Mouse (Mus musculus) lung, postnatal 0 days (tissue): Measurements from ENCODE around the gene Ccser1. TPM values are rescaled to one million over a fixed set of nuclear protein-coding genes. Genes with fewer than 3 reads are reported as not detected.

Source experiments
- ATAC-seq: fragments of 200-750 bp; cut with Nextera tagmentation; 2 replicates; pipeline ENCODE4 v1.8.0; 2017; ENCODE audit warnings: moderate library complexity
- DNase-seq: peaks from one replicate; pipeline ENCODE4 v3.0.0-alpha.2; 2016; ENCODE audit warnings: low spot score
- H3K27ac ChIP-seq: fragments of 300-500 bp; sonication (generic); 2 replicates; pipeline ENCODE4 v1.5.1; 2014; ENCODE audit warnings: antibody characterized with exemption, mild to moderate bottlenecking, low read length, mixed read lengths
- H3K27me3 ChIP-seq: fragments of 300-500 bp; sonication (generic); replicated peaks from 2 replicates; pipeline ENCODE4 v1.6.1; 2014; ENCODE audit warnings: low read length, mixed read lengths; ENCODE audit not compliant: insufficient read depth
- H3K36me3 ChIP-seq: fragments of 300-500 bp; sonication (generic); 2 replicates; pipeline ENCODE4 v1.6.1; 2014; ENCODE audit warnings: low read length, mixed read lengths; ENCODE audit not compliant: insufficient read depth
- H3K4me1 ChIP-seq: fragments of 300-500 bp; sonication (generic); 2 replicates; pipeline ENCODE4 v1.6.1; 2014; ENCODE audit warnings: antibody characterized with exemption, low read depth, low read length, mixed read lengths; ENCODE audit not compliant: insufficient read depth
- H3K4me2 ChIP-seq: fragments of 300-500 bp; sonication (generic); replicated peaks from 2 replicates; pipeline ENCODE4 v1.6.1; 2014; ENCODE audit warnings: low read depth, mild to moderate bottlenecking, low read length, moderate library complexity, mixed read lengths
- H3K4me3 ChIP-seq: fragments of 300-500 bp; sonication (generic); 2 replicates; pipeline ENCODE4 v1.5.1; 2014; ENCODE audit warnings: low read depth, low read length
- H3K9ac ChIP-seq: fragments of 300-500 bp; sonication (generic); replicated peaks from 2 replicates; pipeline ENCODE4 v1.6.1; 2014; ENCODE audit warnings: low read depth, mild to moderate bottlenecking
- H3K9me3 ChIP-seq: fragments of 300-500 bp; sonication (generic); 2 replicates; pipeline ENCODE4 v1.6.1; 2016; ENCODE audit warnings: low read length, mixed read lengths
- CTCF ChIP-seq: IDR thresholded peaks from 2 replicates; pipeline ENCODE4 v1.5.1; 2016; ENCODE audit warnings: antibody characterized with exemption, mild to moderate bottlenecking
- EP300 ChIP-seq: IDR thresholded peaks from 2 replicates; pipeline ENCODE4 v1.6.1; 2016; ENCODE audit warnings: antibody characterized with exemption, mild to moderate bottlenecking, control low read depth
- WGBS: fragments of 180-500 bp; shearing (Covaris S2); extraction: QIAGEN DNeasy Blood & Tissue Kit; methylation state at CpG from one replicate; pipeline ENCODE4 v1.1.7; 2014; 5-methylcytosine and 5-hydroxymethylcytosine counted together
- polyA plus RNA-seq: library from polyadenylated mRNA; unstranded; fragments of >200 nt; fragmentation: Nextera tagmentation; extraction: Ambion mirVana; gene quantifications from 2 replicates; pipeline ENCODE4 v1.2.1, GENCODE M21; 2015

Gene Ccser1
- polyA plus RNA-seq, 1 experiment from 2014 or later = 7.5 TPM

DNA sequence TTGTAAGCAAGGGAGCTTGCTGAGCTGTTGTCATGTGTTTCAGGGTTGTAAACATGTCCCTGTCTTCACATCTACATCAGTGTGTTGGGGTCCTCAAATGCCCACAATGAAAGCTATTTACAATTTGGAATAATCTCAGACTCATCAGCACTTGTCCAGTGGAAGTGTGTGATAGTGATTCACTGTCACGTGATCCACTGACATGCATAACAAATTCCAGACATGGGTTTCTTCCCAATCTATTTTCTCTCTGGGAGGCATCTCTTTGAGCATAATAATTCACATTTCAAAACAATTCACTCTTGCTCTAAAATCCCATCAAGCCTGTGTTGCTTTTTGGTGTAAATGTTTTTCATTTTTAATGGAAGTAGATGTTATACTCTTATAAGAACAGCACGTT lies 408.9 kb downstream of the Ccser1 start:
- Histone ChIP-seq H3K27me3 (no peaks in the 10 kb centered on the region), H3K27ac (no peak overlapping the region), H3K4me2 (no peak overlapping the region), H3K4me1 (no peaks in the 10 kb centered on the region), H3K9ac (no peak overlapping the region), H3K9me3 (no peaks in the 10 kb centered on the region), H3K4me3 (no peak overlapping the region), H3K36me3 (no peaks in the 10 kb centered on the region)
- DNase-seq (no peak), ATAC-seq (no peak)
- 74% methylated on average over 2 of the region's 2 CpGs for WGBS
- TF ChIP-seq CTCF (no peak), EP300 (no peak)

GRCm38 (mm10) chr6:61601911-61602310 lies 421.8 kb downstream of the Ccser1 start:
- Histone ChIP-seq H3K27me3 (no peaks in the 10 kb centered on the region), H3K4me3 (no peak overlapping the region), H3K9me3 (no peaks in the 10 kb centered on the region), H3K27ac (no peak overlapping the region), H3K9ac (no peak overlapping the region), H3K36me3 (no peaks in the 10 kb centered on the region), H3K4me1 (no peaks in the 10 kb centered on the region), H3K4me2 (no peak overlapping the region)
- ATAC-seq = no peak
- no peak for DNase-seq
- TF ChIP-seq EP300 (no peak), CTCF (no peak)
- WGBS = 86% methylated on average over 5 of the region's 5 CpGs

GRCm38 (mm10) chr6:61614920-61615319 lies 434.8 kb downstream of the Ccser1 start:
- Histone ChIP-seq H3K27ac (no peak overlapping the region), H3K9ac (no peak overlapping the region), H3K4me1 (no peaks in the 10 kb centered on the region), H3K27me3 (no peaks in the 10 kb centered on the region), H3K4me2 (no peak overlapping the region), H3K36me3 (no peaks in the 10 kb centered on the region), H3K4me3 (no peak overlapping the region), H3K9me3 (no peaks in the 10 kb centered on the region)
- TF ChIP-seq EP300 (no peak), CTCF (no peak)
- DNase-seq (no peak), ATAC-seq (no peak)
- WGBS = 85% methylated on average over 4 of the region's 4 CpGs

- Histone ChIP-seq H3K36me3 (no peaks in the 10 kb centered on the region), H3K9me3 (no peaks in the 10 kb centered on the region), H3K27ac (no peak overlapping the region), H3K4me2 (no peak overlapping the region), H3K4me3 (no peak overlapping the region), H3K4me1 (no peaks in the 10 kb centered on the region), H3K27me3 (no peaks in the 10 kb centered on the region), H3K9ac (no peak overlapping the region)
- DNase-seq (no peak), ATAC-seq (no peak)
- no peak for TF ChIP-seq CTCF
- no peak for TF ChIP-seq EP300
- 59% methylated on average over 3 of the region's 3 CpGs for WGBS
Measured at GRCm38 (mm10) chr6:61621707-61622106, 441.6 kb downstream of the Ccser1 start.

- Histone ChIP-seq H3K9me3 (no peaks in the 10 kb centered on the region), H3K4me2 (no peak overlapping the region), H3K4me1 (no peaks in the 10 kb centered on the region), H3K9ac (no peak overlapping the region), H3K4me3 (no peak overlapping the region), H3K27ac (no peak overlapping the region), H3K36me3 (no peaks in the 10 kb centered on the region), H3K27me3 (no peaks in the 10 kb centered on the region)
- no peak for TF ChIP-seq CTCF
- TF ChIP-seq EP300 = peak; percentile 67
- peak; percentile 83 for DNase-seq
- peak; percentile 92 for ATAC-seq
Measured at GRCm38 (mm10) chr6:61661414-61661813, 481.3 kb downstream of the Ccser1 start.

GRCm38 (mm10) chr6:61664572-61664971 lies 484.4 kb downstream of the Ccser1 start:
- no peaks in the 10 kb centered on the region for H3K36me3 ChIP-seq
- TF ChIP-seq CTCF (no peak), EP300 (no peak)
- ATAC-seq (peak; percentile 51), DNase-seq (peak; percentile 57)
- WGBS = 73% methylated on average over 1 of the region's 1 CpGs
- H3K9ac ChIP-seq = no peak overlapping the region
- H3K4me3 ChIP-seq = no peak overlapping the region
- no peak overlapping the region for H3K27ac ChIP-seq
- no peaks in the 10 kb centered on the region for H3K27me3 ChIP-seq
- H3K9me3 ChIP-seq = no peaks in the 10 kb centered on the region
- H3K4me1 ChIP-seq = no peaks in the 10 kb centered on the region
- H3K4me2 ChIP-seq = no peak overlapping the region

DNA sequence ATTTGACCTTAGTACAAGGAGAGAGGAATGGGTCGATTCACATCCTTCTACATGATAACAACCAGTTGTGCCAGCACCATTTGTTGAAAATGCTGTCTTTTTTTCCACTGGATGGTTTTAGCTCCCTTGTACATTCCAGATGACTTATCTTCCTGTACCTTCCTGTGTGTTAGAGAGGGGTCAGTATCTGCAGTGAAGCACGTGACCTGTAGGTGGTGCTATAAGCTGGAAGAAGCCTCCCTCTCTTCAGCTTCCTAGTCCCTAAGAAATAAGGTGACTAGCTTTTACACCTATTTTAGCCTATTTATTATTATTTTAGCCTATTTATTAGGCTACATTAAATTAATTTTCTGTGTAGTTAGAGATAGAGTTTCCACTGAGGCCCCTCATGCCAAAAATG lies 506.9 kb downstream of the Ccser1 start:
- TF ChIP-seq EP300 (no peak), CTCF (peak; percentile 57)
- WGBS = 39% methylated on average over 2 of the region's 2 CpGs
- no peak for DNase-seq

More for the DNA sequence above, 506.9 kb downstream of the Ccser1 start:
- no peak for ATAC-seq
- Histone ChIP-seq H3K36me3 (no peaks in the 10 kb centered on the region), H3K27me3 (no peaks in the 10 kb centered on the region), H3K4me2 (no peak overlapping the region), H3K4me1 (no peaks in the 10 kb centered on the region), H3K4me3 (no peak overlapping the region), H3K9me3 (no peaks in the 10 kb centered on the region), H3K27ac (no peak overlapping the region), H3K9ac (no peak overlapping the region)
